ENCODE assay signal across 24 mouse cellular contexts in the genomic region with DNA sequence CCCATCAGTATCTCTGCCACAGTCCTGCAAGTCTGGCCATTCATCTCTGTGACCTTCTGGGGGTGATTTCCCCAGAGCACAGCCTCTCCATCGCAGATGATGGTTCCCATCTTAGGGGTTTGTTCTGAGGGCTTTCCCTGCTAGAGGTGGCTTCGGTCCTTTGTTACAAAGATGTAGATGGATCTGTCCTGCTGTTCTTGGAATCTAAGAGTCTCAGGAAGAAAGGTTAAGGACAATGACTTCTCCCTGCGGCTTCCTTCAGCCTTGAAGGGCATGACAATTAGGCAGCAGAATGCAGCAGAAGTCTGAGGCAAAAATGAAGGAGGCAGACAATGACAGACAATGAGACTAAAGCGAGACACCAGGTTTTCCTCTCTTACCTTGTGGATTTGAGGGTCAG.
"Had no signal": no experiment of that assay in that cellular context is flagged by ENCODE, and none has a peak within 500 bp of the region (broad histone marks: within the 10 kb centered on the region; RNA-seq: fewer than 3 reads in every experiment).

No protein-coding gene starts in this region.

- H3K9me3 ChIP-seq: embryonic facial prominence, embryonic 10.5 days; embryonic facial prominence, embryonic 12.5 days; embryonic facial prominence, embryonic 13.5 days; embryonic facial prominence, embryonic 15.5 days; forebrain, embryonic 10.5 days; forebrain, embryonic 12.5 days; forebrain, embryonic 13.5 days; forebrain, embryonic 15.5 days; heart, embryonic 10.5 days; heart, embryonic 12.5 days had no signal

- H3K4me1 ChIP-seq: embryonic facial prominence, embryonic 10.5 days; embryonic facial prominence, embryonic 12.5 days; embryonic facial prominence, embryonic 13.5 days; embryonic facial prominence, embryonic 15.5 days; forebrain, embryonic 12.5 days; heart, embryonic 10.5 days; heart, embryonic 12.5 days had no signal

- H3K4me3 ChIP-seq: embryonic facial prominence, embryonic 10.5 days; embryonic facial prominence, embryonic 12.5 days; embryonic facial prominence, embryonic 13.5 days; embryonic facial prominence, embryonic 15.5 days; erythroblast, embryonic 14.5 days; forebrain, embryonic 10.5 days; forebrain, embryonic 12.5 days; forebrain, embryonic 13.5 days; forebrain, embryonic 15.5 days; gastrocnemius, adult 2 months; heart, adult 2 months; heart, embryonic 10.5 days; heart, embryonic 12.5 days had no signal

- DNase-seq: cerebellum, postnatal 10 days; cerebellum, postnatal 14 days; cerebellum, postnatal 25 days; cerebellum, postnatal 36 days; embryo, embryonic 11 days; forebrain, postnatal 0 days; gastrocnemius, adult 2 months; gastrocnemius, postnatal 10 days; gastrocnemius, postnatal 14 days; gastrocnemius, postnatal 25 days; gastrocnemius, postnatal 36 days; heart, adult 11 months; heart, adult 2 months had no signal

- H3K9ac ChIP-seq: embryonic facial prominence, embryonic 12.5 days; embryonic facial prominence, embryonic 13.5 days; embryonic facial prominence, embryonic 15.5 days; forebrain, embryonic 12.5 days; forebrain, embryonic 13.5 days; forebrain, embryonic 15.5 days; forebrain, postnatal 0 days; heart, embryonic 12.5 days had no signal

- H3K36me3 ChIP-seq: embryonic facial prominence, embryonic 10.5 days; embryonic facial prominence, embryonic 12.5 days; embryonic facial prominence, embryonic 13.5 days; embryonic facial prominence, embryonic 15.5 days; forebrain, embryonic 10.5 days; forebrain, embryonic 12.5 days; forebrain, embryonic 15.5 days; heart, embryonic 10.5 days; heart, embryonic 12.5 days had no signal

- H3K27ac ChIP-seq: embryonic facial prominence, embryonic 10.5 days; embryonic facial prominence, embryonic 12.5 days; embryonic facial prominence, embryonic 13.5 days; embryonic facial prominence, embryonic 15.5 days; forebrain, embryonic 10.5 days; forebrain, embryonic 12.5 days; forebrain, embryonic 13.5 days; forebrain, embryonic 15.5 days; gastrocnemius, adult 2 months; heart, adult 2 months; heart, embryonic 10.5 days had no signal
